Mouse (Mus musculus) spleen, postnatal 10 days (tissue): ENCODE data around the gene Cd38.

Source experiments
- DNase-seq, 2 experiments: peaks; one replicate each; pipeline ENCODE4 v3.0.0; 2021 to 2022; ENCODE audit warnings: low spot score in 2 of 2

The Cd38 gene

DNA sequence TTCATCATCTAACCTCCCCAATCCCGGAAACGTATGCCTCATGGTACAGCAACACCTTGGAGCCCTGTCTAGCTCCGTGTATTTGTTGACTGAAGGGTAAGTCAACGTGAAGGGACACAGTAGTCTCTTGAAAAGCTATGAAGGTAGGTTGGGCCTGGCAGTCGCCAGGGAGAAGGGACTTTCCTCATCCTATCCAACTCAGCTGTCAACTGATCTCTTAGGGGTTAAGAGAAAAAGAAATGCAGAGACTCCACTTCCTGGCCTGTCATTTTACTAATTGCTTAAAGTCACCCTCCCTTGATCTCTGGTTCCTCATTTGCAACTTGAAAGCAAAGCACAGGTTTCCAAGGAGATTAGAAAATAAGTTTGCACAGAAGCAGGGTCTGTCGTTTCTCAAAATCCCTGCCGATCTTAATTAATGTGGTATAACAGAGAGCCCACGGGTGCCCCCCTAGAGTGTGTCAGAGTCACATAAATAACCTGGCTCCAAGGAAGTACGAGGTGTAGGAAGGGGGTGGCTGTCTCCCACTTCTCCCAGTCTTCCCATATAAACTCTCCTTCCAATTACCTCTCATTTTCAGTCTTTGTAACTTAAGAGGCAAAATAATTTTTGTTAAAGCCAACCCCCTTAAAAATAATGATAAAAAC lies 79.1 kb downstream of the Cd38 start:
- DNase-seq: peak; percentile 6 to 20

- peak; percentile 47 to 78 for DNase-seq
Measured at GRCm38 (mm10) chr5:43948111-43948743, 79.9 kb downstream of the Cd38 start.

GRCm38 (mm10) chr5:43948748-43949275 lies 80.5 kb downstream of the Cd38 start:
- DNase-seq: peak; percentile 10 to 22

GRCm38 (mm10) chr5:43953241-43953640 lies 84.9 kb downstream of the Cd38 start:
- DNase-seq: no peak

- no peak for DNase-seq
Measured at GRCm38 (mm10) chr5:43959884-43960440, 91.6 kb downstream of the Cd38 start.

DNA sequence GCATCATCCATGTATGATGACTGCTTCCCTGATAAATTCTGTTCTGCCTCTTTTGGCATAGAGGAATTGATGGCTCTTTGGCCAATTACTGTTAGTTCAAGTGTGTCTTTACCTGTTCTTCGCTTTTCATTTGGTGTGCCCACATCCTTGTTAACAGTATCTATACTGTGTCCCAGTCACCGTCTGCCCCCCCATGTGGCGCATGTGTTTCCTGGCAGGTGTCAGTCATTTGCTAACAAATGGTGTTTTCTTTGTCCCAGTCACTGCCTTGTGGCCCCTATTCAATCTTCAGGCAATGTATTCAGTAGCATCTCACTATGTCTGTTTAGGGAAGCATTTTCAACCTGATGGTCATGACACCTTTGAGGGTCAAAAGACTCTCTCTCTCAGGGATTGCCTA lies 92.7 kb downstream of the Cd38 start:
- DNase-seq: no peak
